Mouse (Mus musculus) heart, adult 9 months (tissue): ENCODE results near the gene Nfe2l3.
A peak's percentile ranks its signal among the peaks of the same experiment; 100 is the strongest.
"Not testable (repeated sequence)": the region's sequence is repeated elsewhere in the genome, so short reads cannot be mapped to it uniquely, and the experiment has no call there.

ENCODE experiments used
- DNase-seq, 2 experiments: peaks; one replicate each; pipeline ENCODE4 v3.0.0; 2022; ENCODE audit warnings: low spot score in 2 of 2

Gene Nfe2l3

DNA sequence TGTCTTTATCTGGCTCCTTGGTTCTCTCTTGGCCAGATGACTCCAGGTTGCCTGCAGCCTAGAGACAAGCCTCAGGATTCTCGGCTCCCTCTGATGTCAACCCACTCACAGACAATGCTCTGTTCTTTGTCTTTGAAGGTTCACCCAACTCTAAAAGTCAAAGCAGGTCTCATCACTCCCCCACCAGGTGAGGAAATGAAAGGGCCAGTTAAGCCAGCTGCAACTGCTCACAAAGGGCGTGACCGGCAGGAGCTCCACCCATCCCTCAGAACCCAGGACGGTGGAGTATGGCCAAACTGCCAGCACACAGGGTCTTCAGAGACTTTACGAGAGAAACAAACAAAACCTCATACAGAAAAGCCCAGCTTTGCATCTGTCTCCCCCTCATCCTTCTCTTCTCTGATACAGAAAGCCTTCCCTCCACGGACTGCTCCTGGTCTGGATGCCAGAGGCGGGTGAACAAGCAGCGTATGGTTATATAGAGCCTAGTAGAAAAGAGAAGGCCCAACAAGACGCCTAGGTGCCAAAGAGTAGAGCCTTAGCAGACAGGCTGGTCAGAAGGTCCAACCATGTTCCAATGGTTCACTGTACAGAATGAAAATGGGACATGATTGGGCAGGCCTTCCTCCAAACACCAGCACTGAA lies 9.8 kb downstream of the Nfe2l3 start:
- no peak for DNase-seq

DNA sequence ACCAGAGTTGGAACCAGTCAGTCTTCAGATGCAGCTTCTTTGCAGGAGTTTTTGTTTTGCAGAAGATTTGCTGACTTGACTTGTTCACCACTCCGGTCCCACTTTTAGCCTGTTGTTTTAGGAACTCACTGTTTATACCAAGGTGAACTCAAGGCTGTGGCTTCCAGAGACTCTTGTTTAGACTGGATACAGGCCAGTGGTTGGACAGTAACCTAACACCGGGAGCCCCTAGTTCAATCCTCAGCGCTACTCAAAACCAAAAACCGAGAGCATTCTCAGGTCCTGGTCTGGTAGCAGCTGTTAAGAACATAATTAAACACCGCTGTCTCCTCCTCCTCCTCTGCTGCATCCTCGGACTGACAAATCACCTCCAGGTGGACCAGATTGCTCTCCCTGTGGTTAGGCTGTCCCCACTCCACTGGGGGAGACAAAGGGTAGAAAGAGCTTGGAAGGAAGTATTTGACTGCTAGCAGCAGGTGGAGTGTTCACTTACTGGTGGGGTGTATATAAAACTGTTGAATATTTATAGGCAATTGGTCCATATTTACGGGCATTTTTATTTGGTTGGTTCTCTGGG lies 20.5 kb downstream of the Nfe2l3 start:
- no peak for DNase-seq

GRCm38 (mm10) chr6:51454949-51455348 lies 22.5 kb downstream of the Nfe2l3 start:
- DNase-seq: no peak

DNA sequence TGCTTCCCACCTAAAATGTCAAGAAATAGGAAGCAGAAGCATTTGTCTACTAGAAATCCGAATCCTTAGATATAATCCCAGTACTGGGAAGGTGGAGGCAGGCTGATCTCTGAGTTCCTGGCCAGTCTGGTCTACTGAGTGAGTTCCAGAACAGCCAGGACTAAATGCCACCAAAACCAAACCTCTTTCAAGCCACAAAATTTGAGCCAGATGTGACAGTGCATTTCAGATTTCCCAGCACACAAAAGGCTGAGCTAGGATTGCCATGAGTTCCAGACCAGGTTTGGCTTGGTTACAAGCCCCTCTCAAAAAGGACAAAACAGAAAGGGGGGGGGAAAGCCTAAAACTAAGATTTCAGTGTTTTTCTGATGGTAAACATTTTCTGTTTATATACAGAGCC lies 23.7 kb downstream of the Nfe2l3 start:
- DNase-seq: no peak

DNA sequence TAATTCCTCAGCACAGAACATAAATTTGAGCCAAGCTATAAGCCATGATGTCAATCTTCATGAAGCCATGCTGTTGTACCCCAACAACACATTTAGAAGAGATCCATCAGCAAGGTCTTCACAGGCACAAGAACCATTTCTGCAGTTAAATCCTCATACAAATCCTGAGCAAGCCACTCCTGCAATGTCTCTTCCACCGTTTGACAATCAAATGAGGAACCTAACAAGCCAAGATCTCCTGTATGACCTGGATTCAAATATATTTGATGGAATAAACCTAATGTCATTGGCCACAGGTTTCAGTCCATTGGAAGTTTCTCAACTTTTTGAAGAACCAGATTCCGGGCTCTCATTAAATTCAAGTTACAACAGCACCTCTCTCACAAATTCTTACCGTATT lies 24.8 kb downstream of the Nfe2l3 start:
- no peak for DNase-seq

GRCm38 (mm10) chr6:51457770-51458387 lies 25.4 kb downstream of the Nfe2l3 start:
- DNase-seq: no peak

GRCm38 (mm10) chr6:51458925-51459312 lies 26.4 kb downstream of the Nfe2l3 start:
- no peak for DNase-seq

GRCm38 (mm10) chr6:51459313-51460020 lies 27.0 kb downstream of the Nfe2l3 start:
- DNase-seq: no peak

DNA sequence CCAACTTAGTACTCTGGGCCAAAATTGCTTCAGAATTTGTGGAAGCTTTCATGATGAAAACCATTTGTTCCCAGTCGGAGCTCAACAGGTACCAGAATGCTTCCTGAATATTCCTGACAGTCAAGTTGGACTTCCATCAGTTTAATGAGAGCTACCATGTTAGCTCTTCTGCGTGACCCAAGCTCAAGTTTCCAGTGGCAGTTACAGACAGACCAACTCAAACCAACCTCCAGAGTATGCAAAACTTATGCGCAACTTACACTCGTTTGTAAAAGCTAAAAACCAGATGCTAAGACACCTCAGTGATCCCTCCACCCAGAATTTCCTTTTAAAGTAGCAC lies 27.5 kb downstream of the Nfe2l3 start:
- DNase-seq: no peak

DNA sequence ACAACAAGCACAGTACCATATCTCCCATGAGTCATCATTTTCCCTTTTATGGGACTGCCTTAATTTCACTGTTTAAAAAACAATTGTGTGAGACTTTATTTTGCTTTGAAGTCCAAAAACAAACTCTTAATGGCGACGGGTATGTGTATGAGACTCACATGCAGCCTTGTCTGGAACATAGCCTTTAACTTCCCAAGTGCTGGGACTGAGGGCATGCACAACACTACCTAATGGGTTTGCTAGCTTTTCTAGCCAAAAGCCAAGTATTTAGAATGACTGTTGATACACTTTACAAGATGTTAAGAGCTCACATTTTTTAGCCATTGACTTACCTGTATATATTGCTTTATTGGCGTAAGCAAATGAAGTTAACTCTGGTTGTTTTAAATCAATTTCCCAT lies 27.9 kb downstream of the Nfe2l3 start:
- DNase-seq: no peak

DNA sequence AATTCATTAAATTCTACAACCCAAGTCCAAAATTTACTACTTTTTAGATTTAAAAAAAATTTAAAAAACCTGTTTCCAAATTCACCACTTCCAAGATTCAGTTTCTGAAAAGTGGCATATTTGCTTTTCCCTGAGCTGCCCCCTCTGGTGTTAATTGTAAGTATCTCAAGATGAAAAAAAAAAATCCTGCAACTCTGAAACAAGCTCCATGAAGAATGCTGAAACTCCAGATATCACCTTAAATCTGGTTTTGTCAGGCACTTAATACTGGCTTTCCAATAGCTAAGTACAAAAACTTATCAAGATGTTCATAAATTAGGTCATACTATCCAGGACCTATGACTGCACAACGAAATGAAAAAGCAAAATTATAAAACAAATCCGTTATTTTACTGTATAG lies 35.2 kb downstream of the Nfe2l3 start:
- DNase-seq: no peak

- DNase-seq: peak; percentile 76 to 83
Observed at GRCm38 (mm10) chr6:51468891-51469561, 36.6 kb downstream of the Nfe2l3 start.

DNA sequence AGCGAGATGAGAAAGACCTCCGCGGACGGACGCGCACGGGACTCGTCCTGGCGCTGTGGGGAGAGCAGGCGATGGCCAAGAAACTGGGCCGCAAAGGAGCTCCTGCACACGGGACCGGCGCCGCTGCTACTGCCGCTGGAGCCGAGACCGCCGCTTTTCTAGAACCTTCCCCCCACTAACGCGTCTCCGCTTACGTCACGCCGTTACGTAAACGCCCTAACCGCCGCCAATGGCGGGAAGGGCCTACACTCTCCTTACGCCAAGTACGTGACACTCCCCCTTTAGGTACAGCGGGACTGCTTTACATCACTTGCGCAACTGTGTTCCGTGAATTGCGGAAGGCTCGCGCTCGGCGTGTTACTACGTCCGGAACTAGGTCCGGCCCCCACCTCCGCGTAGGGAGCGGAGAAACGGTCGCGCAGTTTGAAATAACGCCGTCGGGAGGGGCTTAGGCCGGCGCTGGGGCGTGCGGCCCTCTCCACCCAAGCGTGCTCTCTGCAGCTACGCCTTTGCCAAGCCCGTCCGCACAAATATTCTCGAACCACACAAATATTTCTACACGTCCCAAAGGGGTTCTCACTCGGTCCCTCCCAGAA lies 37.3 kb downstream of the Nfe2l3 start, which contains the start of gene Hnrnpa2b1:
Hnrnpa2b1 (minus strand) TSS at position 180 of the 596 bp plus-strand sequence.
- DNase-seq: peak; percentile 97 to 99

DNA sequence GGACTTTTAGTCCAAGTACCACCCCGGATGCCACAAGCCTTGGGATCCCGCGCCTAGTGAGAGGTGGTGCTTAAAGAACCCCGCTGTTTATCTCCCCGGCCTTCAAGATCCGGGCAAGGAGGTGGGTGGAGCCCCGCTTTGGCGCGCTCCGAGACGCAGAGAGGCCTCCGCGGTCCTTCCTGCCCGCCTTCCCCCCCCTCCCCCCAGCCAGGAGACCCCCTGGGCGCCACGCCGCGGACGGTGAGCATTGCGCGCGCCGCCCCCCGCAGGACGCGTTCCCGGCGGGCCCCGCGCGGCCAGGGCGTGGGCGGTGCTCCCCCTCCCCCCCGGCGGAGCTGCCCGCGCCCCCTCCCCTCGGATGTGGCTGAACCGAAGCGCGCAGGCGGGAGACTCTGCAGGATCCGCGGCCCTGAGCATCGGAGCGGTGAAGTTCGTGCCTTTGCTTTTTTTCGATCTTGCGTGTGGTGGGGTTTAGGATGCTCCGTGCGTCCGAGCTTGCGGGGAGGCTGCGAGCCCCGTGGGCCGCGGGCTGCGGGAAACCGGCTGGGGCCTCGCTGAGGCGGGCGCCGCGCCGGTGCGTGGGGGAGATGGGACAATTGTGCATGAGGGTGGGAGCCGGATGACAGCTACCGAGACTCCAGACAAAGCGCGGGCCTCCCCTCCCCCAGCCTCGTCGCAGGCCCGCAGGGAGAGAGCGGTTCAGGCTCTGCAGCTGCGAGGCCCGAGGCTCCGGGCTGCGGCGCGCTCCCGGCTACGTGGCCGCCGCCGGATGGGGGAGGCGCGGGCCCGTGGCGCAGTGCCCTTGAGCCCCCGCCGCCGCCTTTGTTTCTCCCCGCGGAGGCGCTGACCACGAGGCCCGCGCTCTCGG lies 38.1 kb downstream of the Nfe2l3 start, which contains the start of gene Cbx3:
Cbx3 (plus strand) TSS at position 50 of the 868 bp plus-strand sequence.
- DNase-seq: peak; percentile 71 to 72

- no peak for DNase-seq
Observed at GRCm38 (mm10) chr6:51471179-51471505, 38.7 kb downstream of the Nfe2l3 start.

DNA sequence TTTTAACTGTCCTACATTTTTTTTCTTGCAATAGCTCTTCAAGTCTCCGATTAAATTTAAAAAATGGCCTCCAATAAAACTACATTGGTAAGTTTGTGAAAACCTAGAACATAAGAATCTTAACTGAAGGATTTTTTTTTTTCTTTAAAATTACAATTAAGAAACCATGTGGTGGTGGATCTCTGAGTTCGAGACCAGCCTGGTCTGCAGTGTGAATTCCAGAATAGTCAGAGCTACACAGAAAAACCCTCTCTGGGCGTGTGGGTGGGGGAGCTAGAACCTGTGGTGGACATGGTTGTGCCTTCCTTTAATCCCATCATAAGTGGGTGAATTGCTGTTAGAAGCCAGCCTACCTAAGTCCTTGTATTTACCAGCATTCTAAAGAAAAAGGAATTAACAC lies 39.3 kb downstream of the Nfe2l3 start:
- no peak for DNase-seq

GRCm38 (mm10) chr6:51472213-51472612 lies 39.7 kb downstream of the Nfe2l3 start:
- DNase-seq: no peak

- DNase-seq: no peak
Observed at GRCm38 (mm10) chr6:51479136-51479731, 46.8 kb downstream of the Nfe2l3 start.

DNA sequence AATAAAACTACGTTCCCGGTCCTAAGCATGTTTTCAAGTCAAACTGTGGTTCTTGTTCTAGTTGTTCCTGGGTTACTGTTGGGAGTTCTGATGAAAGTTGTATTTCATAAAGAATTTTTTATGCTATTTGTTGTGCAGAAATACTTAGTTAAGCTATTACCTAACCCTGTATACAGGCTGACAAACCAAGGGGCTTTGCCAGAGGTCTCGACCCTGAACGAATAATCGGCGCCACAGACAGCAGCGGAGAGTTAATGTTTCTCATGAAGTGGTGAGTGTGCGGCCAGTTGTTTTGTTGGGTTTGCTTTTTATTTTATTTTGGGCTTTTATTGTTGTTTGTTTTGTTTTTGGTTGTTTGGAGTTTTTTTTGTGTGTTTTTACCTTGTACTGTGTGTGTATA lies 49.1 kb downstream of the Nfe2l3 start:
- no peak for DNase-seq

DNA sequence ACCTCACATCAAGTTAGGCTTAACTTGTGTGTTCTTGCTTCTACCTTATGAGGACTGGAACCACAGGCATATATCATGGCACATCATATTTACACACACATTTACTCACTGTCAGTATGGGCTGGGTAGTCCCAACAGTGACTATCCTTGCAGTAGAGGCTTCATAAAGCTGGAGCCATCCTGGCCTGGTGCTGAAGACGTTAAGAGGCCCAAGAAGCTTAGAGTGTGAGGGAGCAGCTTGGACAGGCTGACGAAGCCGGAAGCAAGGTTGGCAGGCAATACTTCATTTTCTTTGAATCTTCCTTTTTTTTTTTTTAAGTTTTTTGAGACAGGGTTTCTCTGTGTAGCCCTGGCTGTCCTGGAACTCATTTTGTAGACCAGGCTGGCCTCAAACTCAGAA lies 51.4 kb downstream of the Nfe2l3 start:
- DNase-seq: no peak

DNA sequence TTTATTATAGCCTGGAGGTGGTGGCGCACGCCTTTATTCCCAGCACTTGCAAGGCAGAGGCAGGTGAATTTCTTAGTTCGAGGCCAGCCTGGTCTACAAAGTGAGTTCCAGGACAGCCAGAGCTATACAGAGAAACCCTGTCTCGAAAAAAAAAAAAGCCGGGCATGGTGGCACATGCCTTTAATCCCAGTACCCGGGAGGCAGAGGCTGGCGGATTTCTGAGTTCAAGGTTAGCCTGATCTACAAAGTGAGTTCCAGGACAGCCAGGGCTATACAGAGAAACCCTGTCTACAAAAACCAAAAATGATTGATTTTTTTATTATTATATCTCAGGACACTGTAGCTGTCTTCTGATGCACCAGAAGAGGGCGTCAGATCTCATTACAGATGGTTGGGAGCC lies 52.1 kb downstream of the Nfe2l3 start:
- not testable (repeated sequence) for DNase-seq
